Mouse (Mus musculus) hindbrain, embryonic 16.5 days (tissue): ENCODE results near the gene Acod1. TPM values are rescaled to one million over a fixed set of nuclear protein-coding genes. Genes with fewer than 3 reads are reported as not detected.

ENCODE experiments used
- ATAC-seq: fragments of 200-750 bp; cut with Nextera tagmentation; 2 replicates; pipeline ENCODE4 v1.8.0; 2017; ENCODE audit warnings: moderate TSS enrichment, moderate library complexity
- H3K27ac ChIP-seq: fragments of 300-500 bp; sonication (generic); 2 replicates; pipeline ENCODE4 v1.5.1; 2014; ENCODE audit warnings: low read depth, mild to moderate bottlenecking, control low read depth, low read length, moderate library complexity
- H3K27me3 ChIP-seq: fragments of 300-500 bp; sonication (generic); replicated peaks from 2 replicates; pipeline ENCODE4 v1.6.1; 2014; ENCODE audit warnings: low read length; ENCODE audit not compliant: control insufficient read depth, insufficient read depth
- H3K36me3 ChIP-seq: fragments of 300-500 bp; sonication (generic); 2 replicates; pipeline ENCODE4 v1.6.1; 2014; ENCODE audit warnings: mild to moderate bottlenecking, low read length, moderate library complexity, mixed read lengths; ENCODE audit not compliant: control insufficient read depth, insufficient read depth
- H3K4me1 ChIP-seq: fragments of 300-500 bp; sonication (generic); 2 replicates; pipeline ENCODE4 v1.6.1; 2014; ENCODE audit warnings: low read depth, low read length; ENCODE audit not compliant: control insufficient read depth, insufficient read depth
- H3K4me2 ChIP-seq: fragments of 300-500 bp; sonication (generic); 2 replicates; pipeline ENCODE4 v1.6.1; 2014; ENCODE audit warnings: mild to moderate bottlenecking, low read length, control low read depth, moderate library complexity
- H3K4me3 ChIP-seq: fragments of 300-500 bp; sonication (generic); 2 replicates; pipeline ENCODE4 v1.5.1; 2014; ENCODE audit warnings: mild to moderate bottlenecking, low read length, control low read depth, moderate library complexity
- H3K9ac ChIP-seq: fragments of 300-500 bp; sonication (generic); 2 replicates; pipeline ENCODE4 v1.6.1; 2014; ENCODE audit warnings: low read depth, mild to moderate bottlenecking, control low read depth, low read length, moderate library complexity
- H3K9me3 ChIP-seq: fragments of 300-500 bp; sonication (generic); 2 replicates; pipeline ENCODE4 v1.6.1; 2014; ENCODE audit warnings: mild to moderate bottlenecking, low read length, moderate library complexity; ENCODE audit not compliant: control insufficient read depth
- WGBS: fragments of 180-500 bp; shearing (Covaris S2); extraction: QIAGEN DNeasy Blood & Tissue Kit; methylation state at CpG from one replicate; pipeline ENCODE4 v1.1.7; 2014; 5-methylcytosine and 5-hydroxymethylcytosine counted together
- polyA plus RNA-seq: library from polyadenylated mRNA; unstranded; fragments of >200 nt; fragmentation: Nextera tagmentation; extraction: Ambion mirVana; gene quantifications from 2 replicates; pipeline ENCODE4 v1.2.1, GENCODE M21; 2015

The Acod1 gene
- polyA plus RNA-seq, 1 experiment from 2014 or later, result not detected

DNA sequence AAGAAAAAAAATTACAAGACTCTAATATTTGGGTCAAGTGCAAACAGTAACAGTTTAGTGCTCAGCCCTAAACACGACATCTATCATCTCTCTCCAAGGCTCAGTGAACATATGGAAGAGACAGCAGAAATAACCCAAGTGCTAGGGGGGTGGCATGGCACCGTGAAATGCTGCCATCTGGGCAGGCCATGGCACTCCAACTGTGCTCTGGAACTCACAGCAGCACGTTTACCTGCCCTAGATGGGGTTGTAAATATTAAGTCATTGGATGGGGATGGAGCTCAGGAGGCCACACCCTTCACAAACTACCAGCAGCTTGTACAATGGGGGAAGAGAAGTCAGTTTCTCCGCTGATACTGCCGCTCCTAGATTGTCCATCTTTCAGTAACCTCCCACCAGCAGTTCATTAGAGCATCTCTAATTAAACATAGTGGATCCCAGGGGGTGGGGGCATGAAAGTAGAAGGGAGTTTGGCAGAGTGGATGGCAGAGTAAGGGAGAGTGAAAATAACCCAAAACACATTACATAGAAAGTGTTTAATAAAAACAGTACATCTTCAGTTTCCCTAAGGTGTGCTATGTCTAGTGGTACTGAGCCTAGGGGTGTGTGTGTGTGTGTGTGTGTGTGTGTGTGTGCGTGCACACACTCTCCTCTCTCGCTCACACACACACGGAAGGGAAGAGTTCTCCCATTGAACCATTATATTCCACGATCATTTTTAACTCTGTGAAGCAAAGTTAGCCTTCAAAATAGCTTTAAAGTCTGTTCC is 32.6 kb downstream of the Acod1 start:
- Histone ChIP-seq H3K36me3 (0 out of 2 replicates have a peak, but pooled peaks cover 6% of the 10 kb centered on the region), H3K4me1 (no peaks in the 10 kb centered on the region), H3K9me3 (no peaks in the 10 kb centered on the region), H3K4me2 (no peak overlapping the region), H3K27ac (no peak overlapping the region), H3K4me3 (no peak overlapping the region), H3K27me3 (no peaks in the 10 kb centered on the region), H3K9ac (no peak overlapping the region)
- 74% methylated on average over 9 of the region's 9 CpGs for WGBS
- peak; percentile 85 for ATAC-seq

GRCm38 (mm10) chr14:103085840-103086533 is 39.2 kb downstream of the Acod1 start:
- no peaks in the 10 kb centered on the region for H3K27me3 ChIP-seq
- H3K4me3 ChIP-seq, result no peak overlapping the region
- WGBS, result 87% methylated on average over 1 of the region's 1 CpGs
- no peaks in the 10 kb centered on the region for H3K4me1 ChIP-seq
- no peaks in the 10 kb centered on the region for H3K9me3 ChIP-seq
- no peak overlapping the region for H3K4me2 ChIP-seq
- H3K27ac ChIP-seq, result no peak overlapping the region
- ATAC-seq, result no peak
- H3K36me3 ChIP-seq, result peaks cover 24% of the 10 kb centered on the region
- H3K9ac ChIP-seq, result no peak overlapping the region

DNA sequence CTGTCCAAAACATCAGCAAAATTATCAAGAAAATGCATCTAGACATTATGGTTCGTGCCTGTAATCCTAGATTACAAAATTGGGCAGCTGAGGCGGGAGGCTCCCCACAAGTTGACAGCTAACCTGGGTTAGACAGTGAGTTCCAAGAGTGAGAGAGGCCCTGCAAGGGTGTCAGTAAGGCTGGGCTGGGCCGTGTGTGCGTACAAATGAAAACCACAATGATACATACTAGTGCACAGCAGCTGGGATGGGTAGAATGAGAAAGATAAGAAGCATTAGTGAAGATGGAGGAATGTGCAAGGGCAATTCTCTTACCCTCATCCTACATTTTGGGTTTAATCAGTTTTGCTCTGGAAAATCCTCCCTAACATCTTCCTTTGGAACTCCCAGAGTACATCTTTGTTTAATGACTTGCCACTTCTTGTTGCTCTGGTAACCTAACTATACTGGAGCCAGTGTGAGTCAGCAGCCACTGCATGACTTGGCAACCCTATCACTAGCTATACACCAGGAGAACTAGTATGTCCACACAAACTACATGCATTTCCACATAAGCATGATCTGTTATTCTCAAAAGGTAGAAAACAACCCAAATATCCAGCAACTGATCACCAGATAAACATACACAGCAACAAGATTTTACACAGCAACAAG is 40.0 kb downstream of the Acod1 start:
- no peak overlapping the region for H3K27ac ChIP-seq
- no peaks in the 10 kb centered on the region for H3K27me3 ChIP-seq
- WGBS, result 96% methylated on average over 4 of the region's 4 CpGs
- H3K9me3 ChIP-seq, result no peaks in the 10 kb centered on the region
- no peak overlapping the region for H3K4me2 ChIP-seq
- no peak for ATAC-seq
- no peaks in the 10 kb centered on the region for H3K4me1 ChIP-seq
- H3K9ac ChIP-seq, result no peak overlapping the region
- peaks cover 24% of the 10 kb centered on the region for H3K36me3 ChIP-seq
- H3K4me3 ChIP-seq, result no peak overlapping the region

GRCm38 (mm10) chr14:103087846-103088245 is 41.1 kb downstream of the Acod1 start:
- Histone ChIP-seq H3K27ac (no peak overlapping the region), H3K9me3 (no peaks in the 10 kb centered on the region), H3K4me3 (no peak overlapping the region), H3K36me3 (peaks cover 24% of the 10 kb centered on the region), H3K4me2 (no peak overlapping the region), H3K4me1 (no peaks in the 10 kb centered on the region), H3K9ac (no peak overlapping the region), H3K27me3 (no peaks in the 10 kb centered on the region)
- 86% methylated on average over 5 of the region's 5 CpGs for WGBS
- no peak for ATAC-seq

DNA sequence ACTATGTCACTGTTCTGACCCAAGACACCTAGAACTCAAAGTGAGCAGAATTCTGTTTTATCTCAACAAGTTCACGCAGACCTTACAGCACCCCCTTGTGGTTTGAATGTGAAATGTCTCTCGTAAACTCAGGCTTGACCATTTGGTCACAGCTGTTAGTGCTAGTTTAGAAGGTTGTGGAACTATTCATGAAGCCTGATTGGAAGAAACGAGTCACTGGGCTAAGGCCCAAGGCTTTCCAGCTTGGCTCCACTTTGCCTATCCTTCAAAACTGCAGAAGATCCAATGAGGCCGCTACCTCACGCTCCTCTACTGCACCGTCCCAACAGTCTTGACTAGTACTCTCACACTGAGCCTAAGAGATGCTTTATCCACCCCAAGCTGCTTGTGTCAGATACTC is 41.8 kb downstream of the Acod1 start:
- 66% methylated on average over 6 of the region's 6 CpGs for WGBS
- ATAC-seq, result no peak; the same call in 1 of the 2 replicates
- Histone ChIP-seq H3K4me3 (no peak overlapping the region), H3K36me3 (peaks cover 20% of the 10 kb centered on the region), H3K27me3 (no peaks in the 10 kb centered on the region), H3K4me2 (no peak overlapping the region), H3K27ac (no peak overlapping the region), H3K9me3 (no peaks in the 10 kb centered on the region), H3K4me1 (peaks cover under 1% of the 10 kb centered on the region; the same call in 1 of the 2 replicates), H3K9ac (no peak overlapping the region)

DNA sequence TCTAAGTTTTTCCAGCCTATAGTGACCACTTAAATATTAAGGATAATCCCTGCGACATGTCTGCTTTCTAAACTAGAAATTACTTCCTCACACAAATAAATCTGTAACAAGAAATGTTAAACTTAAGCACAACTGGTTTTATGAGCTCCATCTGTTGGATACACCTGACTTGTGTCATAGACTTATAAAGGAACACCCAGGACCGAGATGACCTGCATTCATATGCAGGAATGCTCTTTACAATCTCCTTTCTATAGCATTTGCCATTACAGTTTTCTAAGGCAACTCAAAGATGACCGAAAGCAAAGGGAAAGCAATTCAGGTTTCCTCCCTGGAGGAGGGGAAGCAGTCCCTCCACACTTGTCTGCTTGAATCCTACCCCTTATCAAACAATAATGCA is 46.5 kb downstream of the Acod1 start:
- Histone ChIP-seq H3K9me3 (no peaks in the 10 kb centered on the region), H3K4me3 (no peak overlapping the region), H3K4me1 (peaks cover 21% of the 10 kb centered on the region), H3K27ac (no peak overlapping the region), H3K27me3 (no peaks in the 10 kb centered on the region), H3K36me3 (peaks cover 7% of the 10 kb centered on the region), H3K9ac (no peak overlapping the region), H3K4me2 (no peak overlapping the region)
- WGBS, result 91% methylated on average over 3 of the region's 3 CpGs
- no peak for ATAC-seq

- no peak overlapping the region for H3K9ac ChIP-seq
- WGBS, result 86% methylated on average over 4 of the region's 4 CpGs
- H3K4me3 ChIP-seq, result no peak overlapping the region
- peaks cover 6% of the 10 kb centered on the region for H3K36me3 ChIP-seq
- H3K9me3 ChIP-seq, result no peaks in the 10 kb centered on the region
- no peaks in the 10 kb centered on the region for H3K27me3 ChIP-seq
- no peak overlapping the region for H3K4me2 ChIP-seq
- H3K4me1 ChIP-seq, result peaks cover 21% of the 10 kb centered on the region
- no peak overlapping the region for H3K27ac ChIP-seq
- no peak for ATAC-seq
These were observed 46.9 kb downstream of the Acod1 start for GRCm38 (mm10) chr14:103093670-103094069.

GRCm38 (mm10) chr14:103095036-103095435 is 48.3 kb downstream of the Acod1 start:
- H3K4me2 ChIP-seq, result no peak overlapping the region
- no peaks in the 10 kb centered on the region for H3K9me3 ChIP-seq
- H3K4me3 ChIP-seq, result no peak overlapping the region
- no peak overlapping the region for H3K27ac ChIP-seq
- H3K9ac ChIP-seq, result no peak overlapping the region
- 89% methylated on average over 8 of the region's 8 CpGs for WGBS
- peaks cover 21% of the 10 kb centered on the region for H3K4me1 ChIP-seq
- ATAC-seq, result no peak
- no peaks in the 10 kb centered on the region for H3K27me3 ChIP-seq
- H3K36me3 ChIP-seq, result peaks cover 3% of the 10 kb centered on the region; the same call in 1 of the 2 replicates

- ATAC-seq, result no peak
- peaks cover 21% of the 10 kb centered on the region for H3K4me1 ChIP-seq
- H3K9me3 ChIP-seq, result no peaks in the 10 kb centered on the region
- peaks cover 3% of the 10 kb centered on the region; the same call in 1 of the 2 replicates for H3K36me3 ChIP-seq
- H3K4me2 ChIP-seq, result no peak overlapping the region
- no peak overlapping the region for H3K4me3 ChIP-seq
- 91% methylated on average over 8 of the region's 8 CpGs for WGBS
- no peak overlapping the region for H3K27ac ChIP-seq
- H3K27me3 ChIP-seq, result no peaks in the 10 kb centered on the region
- no peak overlapping the region for H3K9ac ChIP-seq
These were observed 49.0 kb downstream of the Acod1 start for GRCm38 (mm10) chr14:103095826-103096225.
